Mouse (Mus musculus): Measurements from ENCODE around the gene Gm20823.
"Not testable (repeated sequence)": the region's sequence is repeated elsewhere in the genome, so short reads cannot be mapped to it uniquely, and the experiment has no call there.

Gm20823 gene

GRCm38 (mm10) chrY:62464745-62465144 lies at the start of gene Gm20823:
Gm20823 (minus strand) TSS chrY:62464845.
- not testable (repeated sequence) for DNase-seq (ENCODE audit: low spot score)
